ENCODE assay signal across 8 mouse cellular contexts in genomic region chr9:121374076-121374863, GRCm38 (mm10).
DNase-seq lines count a peak whose midpoint lies in the region; ATAC-seq and TF ChIP-seq lines count a peak whose summit lies in the region.

No protein-coding gene starts in this region.

- no peaks in the 10 kb centered on the region for H3K36me3 ChIP-seq in hindbrain, embryonic 14.5 days (replicated peaks; ENCODE audit: control insufficient read depth, insufficient read depth)
- H3K36me3 ChIP-seq in lung, embryonic 14.5 days (ENCODE audit: insufficient read depth) = no peaks in the 10 kb centered on the region

- H3K27ac ChIP-seq in hindbrain, embryonic 14.5 days = peak overlapping the region; percentile 57; the same call in 1 of the 2 replicates
- no peak overlapping the region for H3K27ac ChIP-seq in lung, embryonic 14.5 days (ENCODE audit: low read depth)
- H3K27ac ChIP-seq in olfactory bulb, adult 2 months (ENCODE audit: insufficient read depth, low read depth, low read length) = no peak overlapping the region

- H3K4me2 ChIP-seq in hindbrain, embryonic 14.5 days (replicated peaks) = no peak overlapping the region
- H3K4me2 ChIP-seq in lung, embryonic 14.5 days = no peak overlapping the region

- peaks cover 32% of the 10 kb centered on the region for H3K4me1 ChIP-seq in hindbrain, embryonic 14.5 days (replicated peaks; ENCODE audit: control insufficient read depth, insufficient read depth, low read length)
- H3K4me1 ChIP-seq in lung, embryonic 14.5 days (ENCODE audit: insufficient read depth) = peaks cover 18% of the 10 kb centered on the region
- H3K4me1 ChIP-seq in olfactory bulb, adult 2 months (ENCODE audit: control insufficient read depth, insufficient read depth, low read length) = peaks cover 37% of the 10 kb centered on the region

- no peak overlapping the region for H3K4me3 ChIP-seq in hindbrain, embryonic 14.5 days (replicated peaks; ENCODE audit: low read length)
- no peak overlapping the region for H3K4me3 ChIP-seq in lung, embryonic 14.5 days (ENCODE audit: low read depth, low read length)
- H3K4me3 ChIP-seq in olfactory bulb, adult 2 months (ENCODE audit: insufficient read depth, low read depth, low read length) = no peak overlapping the region

- peak; percentile 98 for TF ChIP-seq CTCF in lung, embryonic 14.5 days (IDR thresholded peaks at IDR 0.05; ENCODE audit: low read depth)
- TF ChIP-seq CTCF in olfactory bulb, adult 2 months (IDR thresholded peaks at IDR 0.05; ENCODE audit: insufficient read depth, low read depth, low read length) = peak; percentile 57

- peak; percentile 30 to 46 for DNase-seq in lung, adult 18-20 months
- no peak for DNase-seq in lung, postnatal 25 days (ENCODE audit: low spot score)
- DNase-seq in adrenal gland, postnatal 36 days = peak; percentile 44 to 69
- DNase-seq in hindbrain, embryonic 14.5 days (ENCODE audit: low spot score) = peak; percentile 88
- peak; percentile 90 for DNase-seq in lung, embryonic 14.5 days
- DNase-seq in layer of hippocampus, adult 11-12 months (ENCODE audit: low spot score) = no peak

- ATAC-seq in erythroid progenitor cell, adult 5-6 weeks (replicated peaks; ENCODE audit: low FRiP score, poor library complexity, severe bottlenecking) = peak; percentile 75
- peak; percentile 50; the same call in 1 of the 2 replicates for ATAC-seq in hindbrain, embryonic 14.5 days (ENCODE audit: low FRiP score)
- no peak for ATAC-seq in lung, embryonic 14.5 days (ENCODE audit: insufficient read depth)

- 34% methylated on average over 9 of the region's 9 CpGs for WGBS in hindbrain, embryonic 14.5 days
- 24% methylated on average over 9 of the region's 9 CpGs for WGBS in lung, embryonic 14.5 days
- 36% methylated on average over 9 of the region's 9 CpGs for WGBS in olfactory bulb, adult 2 months

- TF ChIP-seq POLR2A in olfactory bulb, adult 2 months (IDR thresholded peaks at IDR 0.05; ENCODE audit: insufficient read depth, low read depth, low read length) = no peak

- H3K9me3 ChIP-seq in hindbrain, embryonic 14.5 days (ENCODE audit: control insufficient read depth, low read length) = no peaks in the 10 kb centered on the region
- H3K9me3 ChIP-seq in lung, embryonic 14.5 days (ENCODE audit: low read depth, low read length) = no peaks in the 10 kb centered on the region

- peak overlapping the region; percentile 12; the same call in 1 of the 2 replicates for H3K9ac ChIP-seq in hindbrain, embryonic 14.5 days
- no peak overlapping the region for H3K9ac ChIP-seq in lung, embryonic 14.5 days

- H3K27me3 ChIP-seq in hindbrain, embryonic 14.5 days (ENCODE audit: control insufficient read depth, insufficient read depth, low read length) = no peaks in the 10 kb centered on the region
- no peaks in the 10 kb centered on the region for H3K27me3 ChIP-seq in lung, embryonic 14.5 days (ENCODE audit: insufficient read depth, low read length)

Comparison
In these comparisons a context has a peak if more than half of its experiments do, and no peak if none do; other contexts are left out.
1. DNase-seq: peak in lung, adult 18-20 months (2 of 2), adrenal gland, postnatal 36 days (2 of 2), hindbrain, embryonic 14.5 days (single experiment) and lung, embryonic 14.5 days (single experiment); none in lung, postnatal 25 days (single experiment) and layer of hippocampus, adult 11-12 months (single experiment).